Mouse (Mus musculus): Measurements from ENCODE around the gene Acsl1. TPM values are rescaled to one million over a fixed set of nuclear protein-coding genes. Genes with fewer than 3 reads are reported as not detected.

Acsl1 gene
- polyA plus RNA-seq, 1 experiment from 2014 or later, result 20.3 TPM

- H3K9ac ChIP-seq (ENCODE audit: low read length), result no peak overlapping the region
- 73% methylated on average over 6 of the region's 6 CpGs for WGBS
- no peak overlapping the region for H3K4me2 ChIP-seq (ENCODE audit: low read depth, low read length)
- no peaks in the 10 kb centered on the region for H3K36me3 ChIP-seq (ENCODE audit: control insufficient read depth, insufficient read depth, low read length)
- peaks cover 4% of the 10 kb centered on the region; the same call in 1 of the 2 replicates for H3K4me1 ChIP-seq (replicated peaks; ENCODE audit: control insufficient read depth, insufficient read depth, low read length)
- H3K9me3 ChIP-seq (ENCODE audit: control insufficient read depth, low read length), result no peaks in the 10 kb centered on the region
- no peak overlapping the region for H3K4me3 ChIP-seq (ENCODE audit: low read length)
- H3K27ac ChIP-seq (ENCODE audit: low read length), result no peak overlapping the region
- no peak for ATAC-seq (ENCODE audit: low read depth)
- H3K27me3 ChIP-seq (ENCODE audit: control insufficient read depth, insufficient read depth, low read depth, low read length), result no peaks in the 10 kb centered on the region
Measured at GRCm38 (mm10) chr8:46447334-46447733, 23.5 kb upstream of the Acsl1 start.

GRCm38 (mm10) chr8:46448606-46449005 lies 22.2 kb upstream of the Acsl1 start:
- no peaks in the 10 kb centered on the region for H3K36me3 ChIP-seq (ENCODE audit: control insufficient read depth, insufficient read depth, low read length)
- WGBS, result 77% methylated on average over 5 of the region's 5 CpGs
- no peak overlapping the region for H3K4me3 ChIP-seq (ENCODE audit: low read length)
- no peak overlapping the region for H3K27ac ChIP-seq (ENCODE audit: low read length)
- ATAC-seq (ENCODE audit: low read depth), result no peak
- no peak overlapping the region for H3K9ac ChIP-seq (ENCODE audit: low read length)
- no peak overlapping the region for H3K4me2 ChIP-seq (ENCODE audit: low read depth, low read length)
- no peaks in the 10 kb centered on the region for H3K27me3 ChIP-seq (ENCODE audit: control insufficient read depth, insufficient read depth, low read depth, low read length)
- peaks cover 4% of the 10 kb centered on the region; the same call in 1 of the 2 replicates for H3K4me1 ChIP-seq (replicated peaks; ENCODE audit: control insufficient read depth, insufficient read depth, low read length)
- H3K9me3 ChIP-seq (ENCODE audit: control insufficient read depth, low read length), result 0 out of 2 replicates have a peak, but pooled peaks cover 2% of the 10 kb centered on the region

GRCm38 (mm10) chr8:46449063-46449462 lies 21.8 kb upstream of the Acsl1 start:
- Histone ChIP-seq H3K9ac (ENCODE audit: low read length) (no peak overlapping the region), H3K36me3 (ENCODE audit: control insufficient read depth, insufficient read depth, low read length) (no peaks in the 10 kb centered on the region), H3K4me1 (replicated peaks; ENCODE audit: control insufficient read depth, insufficient read depth, low read length) (peaks cover 4% of the 10 kb centered on the region; the same call in 1 of the 2 replicates), H3K27me3 (ENCODE audit: control insufficient read depth, insufficient read depth, low read depth, low read length) (no peaks in the 10 kb centered on the region), H3K9me3 (ENCODE audit: control insufficient read depth, low read length) (0 out of 2 replicates have a peak, but pooled peaks cover 2% of the 10 kb centered on the region), H3K27ac (ENCODE audit: low read length) (no peak overlapping the region), H3K4me3 (ENCODE audit: low read length) (no peak overlapping the region), H3K4me2 (ENCODE audit: low read depth, low read length) (no peak overlapping the region)
- WGBS, result 77% methylated on average over 4 of the region's 4 CpGs
- no peak for ATAC-seq (ENCODE audit: low read depth)

- Histone ChIP-seq H3K4me1 (replicated peaks; ENCODE audit: control insufficient read depth, insufficient read depth, low read length) (peaks cover 4% of the 10 kb centered on the region; the same call in 1 of the 2 replicates), H3K4me2 (ENCODE audit: low read depth, low read length) (no peak overlapping the region), H3K27me3 (ENCODE audit: control insufficient read depth, insufficient read depth, low read depth, low read length) (no peaks in the 10 kb centered on the region), H3K27ac (ENCODE audit: low read length) (no peak overlapping the region), H3K4me3 (ENCODE audit: low read length) (no peak overlapping the region), H3K36me3 (ENCODE audit: control insufficient read depth, insufficient read depth, low read length) (no peaks in the 10 kb centered on the region), H3K9me3 (ENCODE audit: control insufficient read depth, low read length) (peaks cover 6% of the 10 kb centered on the region), H3K9ac (ENCODE audit: low read length) (no peak overlapping the region)
- 52% methylated on average over 8 of the region's 8 CpGs for WGBS
- ATAC-seq (ENCODE audit: low read depth), result no peak
Measured at GRCm38 (mm10) chr8:46449723-46450251, 21.1 kb upstream of the Acsl1 start.

- ATAC-seq (ENCODE audit: low read depth), result no peak
- Histone ChIP-seq H3K36me3 (ENCODE audit: control insufficient read depth, insufficient read depth, low read length) (no peaks in the 10 kb centered on the region), H3K9me3 (ENCODE audit: control insufficient read depth, low read length) (peaks cover 6% of the 10 kb centered on the region), H3K4me1 (replicated peaks; ENCODE audit: control insufficient read depth, insufficient read depth, low read length) (no peaks in the 10 kb centered on the region), H3K27ac (ENCODE audit: low read length) (no peak overlapping the region), H3K4me2 (ENCODE audit: low read depth, low read length) (no peak overlapping the region), H3K27me3 (ENCODE audit: control insufficient read depth, insufficient read depth, low read depth, low read length) (no peaks in the 10 kb centered on the region), H3K4me3 (ENCODE audit: low read length) (no peak overlapping the region), H3K9ac (ENCODE audit: low read length) (no peak overlapping the region)
- WGBS, result 31% methylated on average over 6 of the region's 6 CpGs
Measured at GRCm38 (mm10) chr8:46458215-46458811, 12.5 kb upstream of the Acsl1 start.

GRCm38 (mm10) chr8:46468400-46468799 lies 2.4 kb upstream of the Acsl1 start:
- H3K4me2 ChIP-seq (ENCODE audit: low read depth, low read length), result no peak overlapping the region
- no peaks in the 10 kb centered on the region for H3K27me3 ChIP-seq (ENCODE audit: control insufficient read depth, insufficient read depth, low read depth, low read length)
- H3K9me3 ChIP-seq (ENCODE audit: control insufficient read depth, low read length), result no peaks in the 10 kb centered on the region
- H3K9ac ChIP-seq (ENCODE audit: low read length), result no peak overlapping the region
- no peak for ATAC-seq (ENCODE audit: low read depth)
- 66% methylated on average over 2 of the region's 2 CpGs for WGBS
- H3K4me3 ChIP-seq (ENCODE audit: low read length), result no peak overlapping the region
- no peak overlapping the region for H3K27ac ChIP-seq (ENCODE audit: low read length)
- no peaks in the 10 kb centered on the region for H3K36me3 ChIP-seq (ENCODE audit: control insufficient read depth, insufficient read depth, low read length)
- peaks cover 6% of the 10 kb centered on the region for H3K4me1 ChIP-seq (replicated peaks; ENCODE audit: control insufficient read depth, insufficient read depth, low read length)

GRCm38 (mm10) chr8:46469071-46469769 lies 1.6 kb upstream of the Acsl1 start:
- peaks cover 6% of the 10 kb centered on the region for H3K4me1 ChIP-seq (replicated peaks; ENCODE audit: control insufficient read depth, insufficient read depth, low read length)
- H3K27ac ChIP-seq (ENCODE audit: low read length), result no peak overlapping the region
- no peak overlapping the region for H3K4me2 ChIP-seq (ENCODE audit: low read depth, low read length)
- 89% methylated on average over 8 of the region's 8 CpGs for WGBS
- H3K9ac ChIP-seq (ENCODE audit: low read length), result no peak overlapping the region
- H3K36me3 ChIP-seq (ENCODE audit: control insufficient read depth, insufficient read depth, low read length), result no peaks in the 10 kb centered on the region
- H3K4me3 ChIP-seq (ENCODE audit: low read length), result no peak overlapping the region
- H3K9me3 ChIP-seq (ENCODE audit: control insufficient read depth, low read length), result no peaks in the 10 kb centered on the region
- H3K27me3 ChIP-seq (ENCODE audit: control insufficient read depth, insufficient read depth, low read depth, low read length), result no peaks in the 10 kb centered on the region
- ATAC-seq (ENCODE audit: low read depth), result no peak

- Histone ChIP-seq H3K27me3 (ENCODE audit: control insufficient read depth, insufficient read depth, low read depth, low read length) (no peaks in the 10 kb centered on the region), H3K9ac (ENCODE audit: low read length) (no peak overlapping the region), H3K9me3 (ENCODE audit: control insufficient read depth, low read length) (no peaks in the 10 kb centered on the region), H3K4me1 (replicated peaks; ENCODE audit: control insufficient read depth, insufficient read depth, low read length) (peaks cover 6% of the 10 kb centered on the region), H3K27ac (ENCODE audit: low read length) (peak overlapping the region; percentile 0; the same call in 1 of the 2 replicates), H3K4me3 (ENCODE audit: low read length) (peak overlapping the region; percentile 66), H3K36me3 (ENCODE audit: control insufficient read depth, insufficient read depth, low read length) (no peaks in the 10 kb centered on the region), H3K4me2 (ENCODE audit: low read depth, low read length) (peak overlapping the region; percentile 95)
- no peak; the same call in 1 of the 2 replicates for ATAC-seq (ENCODE audit: low read depth)
- 32% methylated on average over 15 of the region's 15 CpGs for WGBS
Measured at GRCm38 (mm10) chr8:46470091-46470791, 596 bp upstream of the Acsl1 start.

- Histone ChIP-seq H3K4me3 (ENCODE audit: low read length) (peak overlapping the region; percentile 66), H3K4me2 (ENCODE audit: low read depth, low read length) (peak overlapping the region; percentile 95), H3K27me3 (ENCODE audit: control insufficient read depth, insufficient read depth, low read depth, low read length) (no peaks in the 10 kb centered on the region), H3K4me1 (replicated peaks; ENCODE audit: control insufficient read depth, insufficient read depth, low read length) (peaks cover 8% of the 10 kb centered on the region), H3K27ac (ENCODE audit: low read length) (no peak overlapping the region), H3K36me3 (ENCODE audit: control insufficient read depth, insufficient read depth, low read length) (no peaks in the 10 kb centered on the region), H3K9ac (ENCODE audit: low read length) (peak overlapping the region; percentile 75), H3K9me3 (ENCODE audit: control insufficient read depth, low read length) (no peaks in the 10 kb centered on the region)
- ATAC-seq (ENCODE audit: low read depth), result no peak
- 29% methylated on average over 9 of the region's 9 CpGs for WGBS
Measured at GRCm38 (mm10) chr8:46471926-46472485, 1.2 kb downstream of the Acsl1 start.
